Mouse (Mus musculus) erythroblast, embryonic 14.5 days (primary cell): ENCODE measurements around the gene Map4k3. TPM values are rescaled to one million over a fixed set of nuclear protein-coding genes. Genes with fewer than 3 reads are reported as not detected.
"Not testable (repeated sequence)": the region's sequence is repeated elsewhere in the genome, so short reads cannot be mapped to it uniquely, and the experiment has no call there.

Experiments
- H3K27me3 ChIP-seq: 2 replicates; pipeline ENCODE4 v1.6.1; 2012; ENCODE audit warnings: inconsistent platforms; ENCODE audit not compliant: control insufficient read depth
- H3K36me3 ChIP-seq: 2 replicates; pipeline ENCODE4 v1.6.1; 2012; ENCODE audit warnings: mild to moderate bottlenecking, inconsistent platforms; ENCODE audit not compliant: control insufficient read depth
- H3K4me1 ChIP-seq: 2 replicates; pipeline ENCODE4 v1.6.1; 2012; ENCODE audit warnings: inconsistent platforms; ENCODE audit not compliant: control insufficient read depth
- H3K4me3 ChIP-seq: replicated peaks from 2 replicates; pipeline ENCODE3; 2012; ENCODE audit warnings: moderate library complexity, mild to moderate bottlenecking, inconsistent platforms
- H3K9me3 ChIP-seq: 2 replicates; pipeline ENCODE4 v1.6.1; 2012; ENCODE audit warnings: low read length, inconsistent platforms, mixed read lengths; ENCODE audit not compliant: control insufficient read depth
- GATA1 ChIP-seq: IDR thresholded peaks from 2 replicates; pipeline ENCODE4 v1.6.1; 2012; ENCODE audit warnings: low read length, inconsistent platforms, mixed read lengths
- TAL1 ChIP-seq: IDR thresholded peaks from 3 replicates; pipeline ENCODE4 v1.6.1; 2012; ENCODE audit warnings: low read length, inconsistent platforms, mixed read lengths
- polyA plus RNA-seq: library from polyadenylated mRNA; stranded (reverse); fragments of >175 nt; gene quantifications from 2 replicates; pipeline ENCODE4 v1.2.3, GENCODE M21; 2012

Map4k3 gene
- polyA plus RNA-seq = 0.02 TPM in 1 of 2 replicates, not detected in the other

DNA sequence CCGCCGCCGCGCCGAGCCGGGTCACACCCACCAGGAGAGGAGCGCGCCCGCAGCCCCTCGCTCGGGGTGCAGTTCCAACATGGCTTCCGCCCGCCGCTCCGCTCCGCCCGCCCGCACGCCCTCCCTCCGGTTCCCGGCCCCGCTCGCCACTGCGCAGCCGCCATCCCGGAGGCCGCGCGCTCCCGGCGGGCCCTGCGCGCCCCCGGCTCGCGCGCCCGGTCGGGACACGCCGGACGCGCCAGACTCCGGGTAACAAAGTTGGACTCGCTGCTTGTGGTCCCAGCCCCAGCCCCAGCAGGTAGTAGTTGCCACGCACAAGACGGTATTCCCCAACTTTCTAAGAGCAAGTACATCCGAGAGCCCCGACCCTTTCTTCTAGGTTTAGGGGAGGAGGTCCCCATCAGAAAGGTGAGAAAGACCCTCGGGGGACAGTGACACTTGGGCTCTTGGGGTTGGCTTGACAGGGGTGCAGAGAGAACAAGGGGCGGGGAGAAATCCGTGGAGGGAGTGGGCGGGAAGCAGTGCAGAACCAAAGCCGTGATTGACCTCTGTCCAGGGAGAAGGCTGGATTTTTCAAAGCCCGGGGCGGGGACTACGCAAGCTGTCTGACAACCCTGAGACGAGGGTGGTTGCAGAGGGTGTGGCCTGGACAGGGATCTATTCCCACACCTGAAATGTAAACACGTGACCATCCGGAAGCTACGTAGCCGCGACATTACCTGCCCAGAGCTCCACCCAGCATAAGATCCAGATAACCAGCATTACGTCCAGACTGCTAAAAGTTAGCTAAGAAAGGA, at the start of gene Map4k3:
Map4k3 (minus strand) TSS at position 424 of the 797 bp plus-strand sequence.
- TF ChIP-seq TAL1 (no peak), GATA1 (no peak)
- H3K36me3 ChIP-seq = no peaks in the 10 kb centered on the region
- H3K4me1 ChIP-seq = peaks cover 12% of the 10 kb centered on the region
- peak within 1 kb of the TSS; percentile 67 for H3K4me3 ChIP-seq
- no peaks in the 10 kb centered on the region for H3K9me3 ChIP-seq
- peaks cover 30% of the 10 kb centered on the region for H3K27me3 ChIP-seq

DNA sequence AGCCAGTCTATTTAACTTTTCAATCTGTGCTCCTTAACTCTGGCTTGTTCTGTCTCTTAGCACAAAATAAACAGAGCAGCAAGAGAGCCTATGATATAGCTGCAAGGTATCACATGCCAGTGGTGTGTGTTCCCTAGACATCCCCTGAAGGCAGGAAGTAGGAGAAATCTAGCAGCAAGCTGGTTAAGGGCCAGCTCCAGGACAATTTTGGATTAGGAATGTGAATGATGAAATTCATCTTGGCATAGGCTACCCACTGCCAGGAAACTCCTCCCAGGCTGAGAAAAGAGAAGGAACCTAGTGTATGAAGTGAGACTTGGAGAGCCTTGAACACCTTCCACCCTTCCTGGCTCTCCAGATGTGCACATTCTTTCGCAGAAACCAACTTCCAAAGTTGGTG, 49.3 kb upstream of the Map4k3 start:
- TF ChIP-seq GATA1 (no peak), TAL1 (no peak)
- no peak overlapping the region for H3K4me3 ChIP-seq

DNA sequence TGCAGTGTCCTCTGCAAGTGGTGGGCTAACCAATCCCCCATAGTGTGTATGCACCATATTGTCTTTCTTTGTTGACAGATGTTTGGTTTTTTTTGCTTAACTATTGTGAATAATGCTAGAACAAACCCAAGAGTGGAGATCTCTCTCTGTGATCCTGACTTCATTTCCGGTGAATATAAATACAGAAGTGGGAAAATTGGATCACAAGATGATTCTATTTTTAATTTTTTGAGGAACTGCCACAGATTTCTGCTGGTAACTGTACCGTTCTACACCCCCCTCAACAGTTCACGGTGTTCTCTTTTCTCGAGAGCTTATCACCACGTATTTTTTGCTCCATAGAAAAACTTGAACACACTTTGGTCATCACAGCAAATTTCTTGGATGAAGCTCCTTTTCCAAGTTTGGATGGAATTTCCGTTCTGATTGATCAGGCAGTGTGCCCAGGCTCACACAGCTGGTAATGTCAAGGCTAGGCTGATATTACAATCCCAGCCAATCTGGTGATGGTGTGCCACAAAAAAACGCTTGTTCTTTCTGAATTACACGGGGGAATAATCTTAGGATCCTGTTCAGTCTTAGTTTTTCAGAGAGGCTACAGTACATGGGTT, 47.0 kb upstream of the Map4k3 start:
- TF ChIP-seq GATA1 (no peak), TAL1 (no peak)
- Histone ChIP-seq H3K36me3 (no peaks in the 10 kb centered on the region), H3K4me3 (no peak overlapping the region), H3K27me3 (no peaks in the 10 kb centered on the region), H3K4me1 (no peaks in the 10 kb centered on the region), H3K9me3 (no peaks in the 10 kb centered on the region; the same call in 1 of the 2 replicates)

More for the DNA sequence above, 49.3 kb upstream of the Map4k3 start:
- no peaks in the 10 kb centered on the region for H3K9me3 ChIP-seq
- H3K36me3 ChIP-seq = no peaks in the 10 kb centered on the region
- no peaks in the 10 kb centered on the region for H3K4me1 ChIP-seq
- no peaks in the 10 kb centered on the region for H3K27me3 ChIP-seq

DNA sequence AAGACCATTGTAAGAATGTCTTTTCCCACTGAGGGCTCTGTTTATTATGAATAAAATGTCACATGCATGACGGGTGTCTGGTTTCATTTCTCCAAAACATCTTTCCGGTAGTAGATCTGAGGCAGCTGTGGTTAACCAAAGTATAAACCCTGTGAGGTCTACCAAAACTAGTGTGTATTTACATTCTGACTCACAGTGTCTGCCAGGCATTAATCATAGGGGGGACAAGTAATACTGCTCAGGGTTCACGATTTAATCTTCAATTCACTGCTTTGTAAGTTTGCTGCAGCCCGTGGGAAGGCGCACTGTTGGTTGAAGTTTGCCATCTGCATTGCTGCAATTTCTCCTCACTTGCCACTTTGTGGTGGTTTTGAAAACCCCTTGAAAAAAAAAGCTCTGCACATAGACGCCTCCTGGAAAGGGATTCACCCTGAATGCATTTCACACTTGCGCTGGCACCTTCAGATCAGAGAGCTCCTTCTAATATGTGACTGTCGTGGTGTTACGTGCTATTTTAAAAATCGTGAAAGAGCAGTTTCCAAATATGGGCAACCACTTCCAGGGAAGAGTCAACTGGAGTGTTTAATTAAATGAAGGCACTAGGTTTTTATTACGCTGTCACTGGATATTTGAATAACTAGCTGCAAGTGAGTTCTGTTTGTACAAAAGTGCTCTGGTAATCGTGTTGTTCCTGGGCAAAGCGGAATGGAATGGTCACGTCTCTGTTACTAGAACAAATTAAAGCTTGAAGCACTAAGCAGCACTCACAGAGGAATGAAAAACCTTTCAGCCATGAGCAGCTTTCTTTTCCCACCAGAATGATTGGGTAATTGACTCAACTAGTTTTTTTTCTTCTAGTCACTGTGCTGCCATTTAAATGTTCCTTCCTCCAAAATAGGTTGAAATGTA, 44.5 kb upstream of the Map4k3 start:
- Histone ChIP-seq H3K27me3 (no peaks in the 10 kb centered on the region), H3K4me1 (no peaks in the 10 kb centered on the region), H3K36me3 (no peaks in the 10 kb centered on the region), H3K9me3 (peaks cover 2% of the 10 kb centered on the region; the same call in 1 of the 2 replicates), H3K4me3 (no peak overlapping the region)
- TF ChIP-seq GATA1 (no peak), TAL1 (no peak)

DNA sequence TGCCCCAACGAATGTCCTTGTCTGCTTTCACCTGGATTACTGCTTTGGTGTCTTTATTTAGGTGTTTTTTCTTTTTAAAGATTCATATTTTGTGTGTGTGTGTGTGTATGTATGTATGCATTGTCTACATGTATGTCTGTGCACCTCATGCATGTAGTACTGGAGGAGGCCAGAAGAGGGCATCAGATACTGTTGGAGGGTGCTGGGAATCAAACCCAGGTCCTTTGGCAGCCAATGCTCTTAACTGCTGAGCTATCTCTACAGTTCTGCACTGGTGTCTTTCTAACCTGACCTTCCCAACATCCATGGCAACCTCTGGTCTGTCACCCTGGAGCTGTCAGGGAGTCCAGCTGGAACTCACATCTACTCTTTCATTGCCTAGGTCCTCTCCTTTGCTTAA, 41.8 kb upstream of the Map4k3 start:
- H3K27me3 ChIP-seq = no peaks in the 10 kb centered on the region
- no peak overlapping the region for H3K4me3 ChIP-seq
- TF ChIP-seq TAL1 (no peak), GATA1 (no peak)
- no peaks in the 10 kb centered on the region for H3K36me3 ChIP-seq
- H3K9me3 ChIP-seq = peaks cover 2% of the 10 kb centered on the region; the same call in 1 of the 2 replicates
- no peaks in the 10 kb centered on the region for H3K4me1 ChIP-seq

DNA sequence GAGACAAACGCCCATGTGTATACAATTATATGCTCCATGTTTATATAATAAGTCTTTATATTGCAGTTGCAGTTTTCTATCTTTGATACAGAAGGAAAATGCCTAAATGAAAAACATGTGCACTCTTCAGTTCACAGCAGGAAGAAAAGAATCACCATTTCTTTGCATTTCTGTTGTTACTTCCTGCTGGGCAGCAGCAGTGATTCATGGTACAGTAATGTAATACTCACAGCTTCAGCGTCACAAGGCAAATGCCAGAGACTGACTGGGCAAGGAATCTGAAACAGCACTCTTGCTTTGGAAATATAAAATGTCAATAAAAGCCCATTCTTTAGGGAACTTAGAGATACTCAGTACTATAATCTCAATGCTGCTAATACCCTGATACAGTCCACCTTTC, 36.9 kb upstream of the Map4k3 start:
- H3K36me3 ChIP-seq = no peaks in the 10 kb centered on the region
- H3K27me3 ChIP-seq = no peaks in the 10 kb centered on the region
- TF ChIP-seq TAL1 = no peak
- TF ChIP-seq GATA1 = no peak
- H3K9me3 ChIP-seq = peaks cover 2% of the 10 kb centered on the region; the same call in 1 of the 2 replicates
- no peak overlapping the region for H3K4me3 ChIP-seq
- H3K4me1 ChIP-seq = no peaks in the 10 kb centered on the region

DNA sequence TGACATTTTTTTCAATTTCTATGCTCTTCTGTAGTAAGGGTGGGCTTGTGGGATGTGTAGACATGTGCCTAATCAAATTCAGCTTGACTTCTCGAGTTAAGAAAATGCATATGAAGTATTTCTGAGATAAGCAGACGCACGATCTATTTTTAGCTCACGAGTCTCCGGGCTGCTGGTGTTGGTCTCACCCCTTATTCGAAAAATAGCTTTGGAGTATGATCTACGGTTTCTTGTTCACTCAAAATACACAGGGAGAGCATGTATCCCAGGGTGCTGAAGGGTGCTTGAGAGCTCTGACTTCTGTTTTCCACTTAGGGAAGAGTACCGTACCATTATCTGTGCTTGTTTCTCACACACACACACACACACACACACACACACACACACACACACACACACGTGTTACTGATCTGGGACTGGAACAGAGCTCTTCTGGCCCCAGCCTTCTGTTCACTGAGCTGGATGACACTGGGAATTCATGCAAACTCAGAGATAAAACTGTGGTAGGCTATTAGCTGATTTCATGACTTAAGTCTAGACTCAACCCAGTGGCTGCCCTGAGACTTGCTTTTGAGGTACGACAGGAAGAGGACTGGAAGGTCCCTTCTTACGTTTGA, 34.9 kb upstream of the Map4k3 start:
- no peaks in the 10 kb centered on the region for H3K27me3 ChIP-seq
- no peak overlapping the region for H3K4me3 ChIP-seq
- no peaks in the 10 kb centered on the region for H3K4me1 ChIP-seq
- no peak for TF ChIP-seq TAL1
- TF ChIP-seq GATA1 = no peak
- no peaks in the 10 kb centered on the region for H3K9me3 ChIP-seq
- H3K36me3 ChIP-seq = no peaks in the 10 kb centered on the region

- Histone ChIP-seq H3K36me3 (no peaks in the 10 kb centered on the region), H3K4me1 (no peaks in the 10 kb centered on the region), H3K9me3 (no peaks in the 10 kb centered on the region), H3K4me3 (no peak overlapping the region), H3K27me3 (no peaks in the 10 kb centered on the region)
- no peak for TF ChIP-seq GATA1
- TF ChIP-seq TAL1 = no peak
Observed at GRCm38 (mm10) chr17:80762391-80763040, 34.2 kb upstream of the Map4k3 start.

GRCm38 (mm10) chr17:80761191-80761590, 32.9 kb upstream of the Map4k3 start:
- H3K9me3 ChIP-seq, H3K36me3 ChIP-seq, H3K27me3 ChIP-seq, H3K4me1 ChIP-seq, H3K4me3 ChIP-seq: not testable (repeated sequence)
